Comparison of ENCODE assay signal across 8 mouse cellular contexts in genomic region chr8:111939516-111940142, GRCm38 (mm10). TPM values are rescaled to one million over a fixed set of nuclear protein-coding genes. Genes with fewer than 3 reads are reported as not detected.
DNase-seq lines count a peak whose midpoint lies in the region; ATAC-seq and TF ChIP-seq lines count a peak whose summit lies in the region.

No protein-coding gene starts in this region.

- no peaks in the 10 kb centered on the region for H3K9me3 ChIP-seq in E14TG2a.4 (ENCODE audit: low read length)
- H3K9me3 ChIP-seq in embryonic facial prominence, embryonic 12.5 days: no peaks in the 10 kb centered on the region
- no peaks in the 10 kb centered on the region for H3K9me3 ChIP-seq in heart, embryonic 13.5 days
- H3K9me3 ChIP-seq in kidney, postnatal 0 days (replicated peaks; ENCODE audit: low read length): no peaks in the 10 kb centered on the region

- H3K4me3 ChIP-seq in E14TG2a.4 (replicated peaks; ENCODE audit: low read length): peak overlapping the region; percentile 100
- H3K4me3 ChIP-seq in embryonic facial prominence, embryonic 12.5 days: peak overlapping the region; percentile 99
- H3K4me3 ChIP-seq in heart, embryonic 13.5 days: peak overlapping the region; percentile 85
- peak overlapping the region; percentile 90 for H3K4me3 ChIP-seq in kidney, postnatal 0 days (replicated peaks; ENCODE audit: low read depth, low read length)
- peak overlapping the region; percentile 92 for H3K4me3 ChIP-seq in spleen, adult 2 months (ENCODE audit: extremely low read depth, insufficient read depth, insufficient read length)

- DNase-seq in adrenal gland, adult 2 months: peak; percentile 73
- peak; percentile 70 for DNase-seq in kidney, postnatal 0 days (ENCODE audit: low spot score)
- DNase-seq in lung, postnatal 4 days: peak; percentile 42 to 58
- peak in 1 of 2 experiments; percentile 23 for DNase-seq in spleen, adult 2 months (ENCODE audit: low read depth in 1 of 2, low spot score in 2 of 2)
- no peak for DNase-seq in left cerebral cortex, postnatal 14 days (ENCODE audit: low spot score in 2 of 2)

- no peak overlapping the region for H3K27ac ChIP-seq in embryonic facial prominence, embryonic 12.5 days
- H3K27ac ChIP-seq in heart, embryonic 13.5 days (replicated peaks): peak overlapping the region; percentile 86
- H3K27ac ChIP-seq in kidney, postnatal 0 days: peak overlapping the region; percentile 77
- peak overlapping the region; percentile 26; the same call in 1 of the 2 replicates for H3K27ac ChIP-seq in spleen, adult 2 months (ENCODE audit: insufficient read depth, low read length)

- peak overlapping the region; percentile 79 for H3K9ac ChIP-seq in embryonic facial prominence, embryonic 12.5 days
- peak overlapping the region; percentile 92 for H3K9ac ChIP-seq in heart, embryonic 13.5 days
- no peak overlapping the region for H3K9ac ChIP-seq in kidney, postnatal 0 days (ENCODE audit: low read depth, low read length)

- peak overlapping the region; percentile 96 for H3K4me2 ChIP-seq in embryonic facial prominence, embryonic 12.5 days (replicated peaks)
- H3K4me2 ChIP-seq in heart, embryonic 13.5 days: peak overlapping the region; percentile 78
- H3K4me2 ChIP-seq in kidney, postnatal 0 days (ENCODE audit: low read length): peak overlapping the region; percentile 85

- H3K36me3 ChIP-seq in E14TG2a.4 (ENCODE audit: insufficient read depth, low read length): peaks cover 31% of the 10 kb centered on the region
- H3K36me3 ChIP-seq in embryonic facial prominence, embryonic 12.5 days: peaks cover 21% of the 10 kb centered on the region
- peaks cover 27% of the 10 kb centered on the region for H3K36me3 ChIP-seq in heart, embryonic 13.5 days
- 0 out of 2 replicates have a peak, but pooled peaks cover 3% of the 10 kb centered on the region for H3K36me3 ChIP-seq in kidney, postnatal 0 days (ENCODE audit: insufficient read depth, low read length)
- peaks cover 6% of the 10 kb centered on the region for H3K36me3 ChIP-seq in spleen, adult 2 months (ENCODE audit: control insufficient read depth, insufficient read depth, low read length)

- intact Hi-C loops in left cerebral cortex, postnatal 14 days (cut with DNase I): loop anchor here (2.0 kb wide), 1 partner anchor 51 kb away; no protein-coding TSS in a partner anchor

- peaks cover 90% of the 10 kb centered on the region for H3K4me1 ChIP-seq in E14TG2a.4 (replicated peaks; ENCODE audit: low read depth, low read length)
- peaks cover 12% of the 10 kb centered on the region for H3K4me1 ChIP-seq in embryonic facial prominence, embryonic 12.5 days
- H3K4me1 ChIP-seq in heart, embryonic 13.5 days: peaks cover 18% of the 10 kb centered on the region
- H3K4me1 ChIP-seq in kidney, postnatal 0 days (replicated peaks; ENCODE audit: insufficient read depth, low read length): 0 out of 2 replicates have a peak, but pooled peaks cover 6% of the 10 kb centered on the region
- H3K4me1 ChIP-seq in spleen, adult 2 months (ENCODE audit: control insufficient read depth, insufficient read depth, insufficient read length): peaks cover 10% of the 10 kb centered on the region

- 11% methylated on average over 10 of the region's 10 CpGs for WGBS in embryonic facial prominence, embryonic 12.5 days
- WGBS in heart, embryonic 13.5 days: 10% methylated on average over 10 of the region's 10 CpGs
- 4% methylated on average over 10 of the region's 10 CpGs for WGBS in kidney, postnatal 0 days
- 11% methylated on average over 10 of the region's 10 CpGs for WGBS in spleen, adult 2 months

- no peaks in the 10 kb centered on the region for H3K27me3 ChIP-seq in E14TG2a.4 (ENCODE audit: insufficient read depth, low read length)
- H3K27me3 ChIP-seq in embryonic facial prominence, embryonic 12.5 days: no peaks in the 10 kb centered on the region
- no peaks in the 10 kb centered on the region for H3K27me3 ChIP-seq in heart, embryonic 13.5 days (replicated peaks)
- H3K27me3 ChIP-seq in kidney, postnatal 0 days (ENCODE audit: insufficient read depth, low read length): no peaks in the 10 kb centered on the region
- H3K27me3 ChIP-seq in spleen, adult 2 months (ENCODE audit: control insufficient read depth, insufficient read depth, low read length): no peaks in the 10 kb centered on the region

- no peak for TF ChIP-seq CTCF in E14TG2a.4 (conservative IDR thresholded peaks at IDR 0.05; ENCODE audit: low read length)
- no peak for TF ChIP-seq CTCF in kidney, postnatal 0 days (IDR thresholded peaks at IDR 0.05; ENCODE audit: low read depth)
- no peak for TF ChIP-seq CTCF in spleen, adult 2 months (IDR thresholded peaks at IDR 0.05; ENCODE audit: extremely low read depth, insufficient read depth, insufficient read length, insufficient replicate concordance)

- no peak for TF ChIP-seq POLR2A in spleen, adult 2 months (IDR thresholded peaks at IDR 0.05; ENCODE audit: low read depth, low read length)

- 0 out of 2 replicates have a peak, but pooled peaks have one; percentile 48 for ATAC-seq in embryonic facial prominence, embryonic 12.5 days (ENCODE audit: insufficient number of reproducible peaks, insufficient read depth, low FRiP score, low TSS enrichment)
- peak; percentile 74 for ATAC-seq in heart, embryonic 13.5 days (ENCODE audit: extremely low read depth, insufficient number of reproducible peaks, low FRiP score, low TSS enrichment)
- peak; percentile 92 for ATAC-seq in kidney, postnatal 0 days (replicated peaks; ENCODE audit: low FRiP score, low read depth)

RNA-seq across cellular contexts. Expression of gene Gabarapl2, which starts 0.9 kb away (rescaled TPM):
- total RNA-seq in adrenal gland, adult 2 months (2021): 100 to 1,000 TPM; 124 to 166 TPM
- 15.0 and 15.4 TPM in 2 replicates for polyA plus RNA-seq in adrenal gland, adult 2 months (2012; rRNA removed)
- 175 and 183 TPM in 2 replicates for polyA plus RNA-seq in embryonic facial prominence, embryonic 12.5 days (2016; fragmentation: Nextera tagmentation; extraction: Ambion mirVana)
- 186 and 205 TPM in 2 replicates for polyA plus RNA-seq in heart, embryonic 13.5 days (2015; fragmentation: Nextera tagmentation; extraction: Ambion mirVana)
- polyA plus RNA-seq in kidney, postnatal 0 days (2015; fragmentation: Nextera tagmentation; extraction: Ambion mirVana): 264 and 266 TPM in 2 replicates
- 15.9 and 25.4 TPM in 2 replicates for polyA plus RNA-seq in spleen, adult 2 months (2012; rRNA removed)
- total RNA-seq in left cerebral cortex, postnatal 14 days (2021): 100 to 1,000 TPM; 200 to 212 TPM

RNA-seq across cellular contexts. Expression of gene Tmem231, which starts 5.9 kb away (rescaled TPM):
- 10 to 100 TPM in 1 of 2 experiments, 1 to 10 TPM in 1; 6.0 to 10.2 TPM for total RNA-seq in adrenal gland, adult 2 months (2021)
- 9.4 and 9.9 TPM in 2 replicates for polyA plus RNA-seq in adrenal gland, adult 2 months (2012; rRNA removed)
- polyA plus RNA-seq in embryonic facial prominence, embryonic 12.5 days (2016; fragmentation: Nextera tagmentation; extraction: Ambion mirVana): 21.1 and 22.2 TPM in 2 replicates
- polyA plus RNA-seq in heart, embryonic 13.5 days (2015; fragmentation: Nextera tagmentation; extraction: Ambion mirVana): 5.0 and 5.4 TPM in 2 replicates
- polyA plus RNA-seq in kidney, postnatal 0 days (2015; fragmentation: Nextera tagmentation; extraction: Ambion mirVana): 17.3 and 17.7 TPM in 2 replicates
- 2.1 and 3.1 TPM in 2 replicates for polyA plus RNA-seq in spleen, adult 2 months (2012; rRNA removed)
- 10 to 100 TPM in 1 of 2 experiments, 1 to 10 TPM in 1; 9.8 to 10.6 TPM for total RNA-seq in left cerebral cortex, postnatal 14 days (2021)

RNA-seq across cellular contexts. Expression of gene Chst5, which starts 29.4 kb away (rescaled TPM):
- not detected for total RNA-seq in adrenal gland, adult 2 months (2021)
- polyA plus RNA-seq in adrenal gland, adult 2 months (2012; rRNA removed): not detected in 2 replicates
- 2.9 and 4.1 TPM in 2 replicates for polyA plus RNA-seq in embryonic facial prominence, embryonic 12.5 days (2016; fragmentation: Nextera tagmentation; extraction: Ambion mirVana)
- polyA plus RNA-seq in heart, embryonic 13.5 days (2015; fragmentation: Nextera tagmentation; extraction: Ambion mirVana): 0.17 and 0.19 TPM in 2 replicates
- 0.51 and 0.58 TPM in 2 replicates for polyA plus RNA-seq in kidney, postnatal 0 days (2015; fragmentation: Nextera tagmentation; extraction: Ambion mirVana)
- polyA plus RNA-seq in spleen, adult 2 months (2012; rRNA removed): 0.13 TPM in 1 of 2 replicates, not detected in the other
- under 1 TPM; 0.62 to 0.85 TPM for total RNA-seq in left cerebral cortex, postnatal 14 days (2021)

RNA-seq across cellular contexts. Expression of gene Adat1, which starts 52.5 kb away (rescaled TPM):
- 1 to 10 TPM; 3.3 to 3.5 TPM for total RNA-seq in adrenal gland, adult 2 months (2021)
- polyA plus RNA-seq in adrenal gland, adult 2 months (2012; rRNA removed): 1.6 and 1.9 TPM in 2 replicates
- polyA plus RNA-seq in embryonic facial prominence, embryonic 12.5 days (2016; fragmentation: Nextera tagmentation; extraction: Ambion mirVana): 11.5 and 14.8 TPM in 2 replicates
- 6.2 and 6.9 TPM in 2 replicates for polyA plus RNA-seq in heart, embryonic 13.5 days (2015; fragmentation: Nextera tagmentation; extraction: Ambion mirVana)
- 5.3 and 6.1 TPM in 2 replicates for polyA plus RNA-seq in kidney, postnatal 0 days (2015; fragmentation: Nextera tagmentation; extraction: Ambion mirVana)
- 2.2 and 2.6 TPM in 2 replicates for polyA plus RNA-seq in spleen, adult 2 months (2012; rRNA removed)
- total RNA-seq in left cerebral cortex, postnatal 14 days (2021): 1 to 10 TPM; 4.8 to 5.2 TPM

Comparison
In these comparisons a context has a peak if more than half of its experiments do, and no peak if none do; other contexts are left out.
1. DNase-seq: peak in adrenal gland, adult 2 months (single experiment), kidney, postnatal 0 days (single experiment) and lung, postnatal 4 days (2 of 2); none in left cerebral cortex, postnatal 14 days (0 of 2).
2. Peak in every context shown above with its lines, with median percentiles within 50 percentile points of each other: H3K4me3 ChIP-seq, ATAC-seq and H3K4me2 ChIP-seq.